Mouse (Mus musculus): ENCODE measurements around the gene Cfap99. TPM values are rescaled to one million over a fixed set of nuclear protein-coding genes. Genes with fewer than 3 reads are reported as not detected.

Gene Cfap99
- total RNA-seq, 2 experiments from 2014 or later: not detected

DNA sequence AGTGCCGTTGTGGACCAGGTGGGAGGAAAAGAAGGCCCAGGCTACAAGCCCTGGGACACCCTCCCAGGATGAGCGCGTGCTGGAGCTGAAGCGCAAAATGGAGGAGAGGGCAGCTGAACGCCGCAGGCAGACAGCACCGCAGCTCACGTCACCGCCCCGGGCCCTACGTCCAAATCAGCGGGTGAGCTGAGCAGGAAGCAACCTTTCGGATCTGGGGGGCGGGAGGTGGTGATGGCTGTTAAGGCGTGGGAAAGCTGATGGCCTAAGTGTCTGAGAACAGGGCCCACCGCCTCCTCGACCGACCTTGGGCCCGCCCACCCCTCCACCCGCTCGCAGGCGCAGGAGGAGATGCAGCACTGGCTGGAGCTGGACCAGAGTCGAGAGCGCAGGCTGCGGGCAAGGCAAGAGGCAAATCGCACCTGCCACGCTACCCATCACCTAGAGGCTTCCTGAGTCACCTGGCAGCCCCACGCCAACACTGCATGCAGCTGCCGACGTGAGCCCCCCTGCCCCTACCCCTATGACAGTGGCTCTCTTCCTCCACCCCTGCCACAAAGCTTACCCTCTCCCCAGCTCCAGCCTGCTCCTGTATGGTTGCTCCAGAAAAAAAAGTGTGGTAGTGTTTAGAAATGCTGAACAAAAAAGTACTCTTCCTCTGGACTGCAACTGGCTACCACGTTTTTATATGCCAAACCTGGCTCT lies 38.6 kb downstream of the Cfap99 start:
- DNase-seq: no peak
- intact Hi-C loops (cut with DNase I): no loop called here

DNA sequence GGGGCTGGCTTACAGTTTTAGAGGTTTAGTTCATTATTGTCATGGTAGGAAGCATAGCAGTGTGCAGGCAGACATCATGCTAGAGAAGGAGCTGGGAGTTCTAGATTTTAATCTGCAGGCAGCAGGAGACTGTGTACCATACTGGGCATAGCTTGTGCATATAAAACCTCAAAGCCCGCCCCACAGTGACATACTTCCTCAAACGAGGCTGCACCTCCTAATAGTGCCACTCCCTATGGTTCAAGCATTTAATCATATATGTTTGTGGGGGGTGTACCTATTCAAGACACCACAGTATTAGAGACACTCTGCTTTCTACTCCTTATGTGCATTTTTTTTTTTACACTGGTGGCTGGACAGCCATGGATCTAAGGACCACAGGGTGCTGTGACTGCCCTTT lies 41.7 kb downstream of the Cfap99 start:
- intact Hi-C loops (cut with DNase I): no loop called here
- DNase-seq: no peak

DNA sequence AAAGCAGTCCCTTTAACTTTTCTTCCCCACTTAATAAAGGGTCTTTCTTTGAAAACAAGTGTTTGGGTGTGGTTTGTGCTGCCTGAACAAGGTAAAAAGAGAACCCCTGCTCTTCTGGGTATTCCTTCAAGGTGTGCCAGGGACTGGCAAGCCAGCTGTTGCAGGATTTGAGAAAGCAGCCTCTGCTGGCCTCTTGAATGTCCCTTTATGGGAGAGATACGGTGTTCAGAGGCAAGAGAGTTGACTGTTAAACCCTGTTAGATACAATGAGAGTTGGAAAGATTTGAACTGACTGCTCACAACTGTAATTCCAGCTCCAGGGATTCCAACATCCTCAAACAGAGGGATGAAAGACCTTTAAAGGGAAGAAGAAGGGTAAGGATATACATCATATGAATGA lies 45.7 kb downstream of the Cfap99 start:
- intact Hi-C loops (cut with DNase I): no loop called here
- no peak for DNase-seq

DNA sequence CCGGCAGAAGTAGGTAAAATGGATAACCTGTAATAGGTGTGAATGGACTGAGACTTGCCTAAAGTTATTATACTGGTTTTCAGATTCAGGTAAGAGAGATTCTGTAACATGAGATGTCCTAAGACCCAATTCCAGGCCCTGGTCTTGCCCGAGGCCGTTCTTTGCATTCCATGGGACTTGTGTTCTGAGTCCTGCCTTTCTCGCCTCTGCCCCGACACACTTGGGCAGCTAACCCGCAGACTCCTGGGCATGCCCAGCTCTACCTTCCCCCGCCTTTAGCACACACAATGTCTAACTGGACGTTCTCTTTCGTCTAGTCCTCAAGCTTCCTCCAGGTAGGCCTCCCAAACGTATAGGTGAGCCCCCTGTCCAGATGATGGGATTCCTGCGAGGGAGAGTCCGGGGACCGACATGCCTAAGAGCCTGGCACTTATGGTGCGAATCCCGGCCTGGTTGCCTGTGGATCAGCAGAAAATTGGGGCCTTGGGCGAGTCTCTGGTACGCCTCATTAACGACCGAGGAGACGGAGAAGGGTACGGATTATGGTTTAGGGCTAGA lies 47.2 kb downstream of the Cfap99 start:
- intact Hi-C loops (cut with DNase I): no loop called here
- DNase-seq: peak in 1 of 2 experiments; percentile 7

DNA sequence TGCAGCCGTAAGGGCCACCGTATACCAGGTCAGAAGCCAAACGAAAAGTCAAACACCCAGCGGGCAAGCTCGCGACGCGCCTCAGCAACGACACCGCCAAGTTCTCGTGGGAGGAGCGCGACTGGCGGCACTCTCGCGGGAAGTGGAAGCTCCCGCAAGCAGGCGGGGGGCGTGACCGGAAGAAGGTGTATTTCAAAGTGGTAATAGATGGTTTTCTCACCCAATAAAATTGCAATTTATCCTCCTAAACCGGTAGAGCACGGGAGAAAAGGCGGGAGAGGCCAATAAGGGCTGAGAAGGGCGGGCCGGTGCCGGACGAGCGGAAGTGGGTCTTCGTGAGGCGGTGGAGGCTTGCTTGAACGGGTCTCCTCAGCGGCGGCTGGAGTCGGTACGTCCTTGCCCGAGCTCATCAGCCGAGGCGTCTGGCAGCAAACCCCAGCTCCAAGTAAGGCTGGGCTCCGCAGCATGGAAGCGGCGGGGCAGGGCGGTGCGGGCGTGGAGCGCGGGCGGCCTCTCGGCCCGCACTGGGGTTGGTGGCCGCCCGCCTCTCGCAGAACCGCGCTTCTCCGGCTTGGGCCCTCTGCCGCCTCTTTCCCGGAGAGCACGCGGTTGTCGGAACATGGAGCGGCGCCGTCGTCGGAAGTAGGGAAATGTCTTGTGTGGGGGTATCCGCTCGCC lies 47.8 kb downstream of the Cfap99 start, which contains the start of gene Rnf4:
Gene Rnf4 (plus strand): TSS at position 193 of the 678 bp plus-strand sequence.
- intact Hi-C loops (cut with DNase I): no loop called here
- peak; percentile 95 to 99 for DNase-seq

DNA sequence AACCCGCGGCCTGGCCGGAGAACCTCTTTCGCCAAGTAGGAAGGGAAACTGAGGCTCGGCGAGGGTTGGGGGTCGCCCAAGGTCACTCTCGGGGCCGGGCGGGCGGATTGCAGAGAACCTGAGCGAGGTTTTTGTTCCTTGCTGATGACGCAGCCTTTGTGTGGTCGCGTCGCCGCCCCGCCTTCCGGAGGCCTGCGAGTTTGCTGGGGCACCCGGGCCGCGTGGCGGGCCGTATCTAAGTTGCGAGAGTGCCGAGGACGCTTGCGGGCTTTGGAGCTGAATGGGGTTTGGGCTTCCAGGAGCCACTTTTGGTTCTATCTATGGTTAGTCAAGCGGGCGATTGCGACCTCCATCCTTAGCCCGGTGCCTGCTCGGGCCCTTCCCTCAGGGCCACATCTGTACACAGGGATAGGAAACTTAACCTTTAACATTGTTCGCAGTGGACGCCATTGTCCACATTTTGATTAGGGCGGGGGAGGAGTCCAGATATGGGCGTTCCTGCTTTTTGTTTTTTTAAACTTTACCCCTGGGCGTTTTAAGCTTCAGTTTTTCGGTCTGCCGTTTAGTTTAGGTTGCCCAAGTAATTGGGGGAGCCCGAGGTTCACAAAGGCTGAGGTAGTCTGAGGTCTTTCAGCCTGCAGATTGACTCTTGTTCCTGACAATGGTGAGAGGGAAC lies 48.5 kb downstream of the Cfap99 start:
- peak in 1 of 2 experiments; percentile 22 for DNase-seq
- intact Hi-C loops (cut with DNase I): no loop called here

DNA sequence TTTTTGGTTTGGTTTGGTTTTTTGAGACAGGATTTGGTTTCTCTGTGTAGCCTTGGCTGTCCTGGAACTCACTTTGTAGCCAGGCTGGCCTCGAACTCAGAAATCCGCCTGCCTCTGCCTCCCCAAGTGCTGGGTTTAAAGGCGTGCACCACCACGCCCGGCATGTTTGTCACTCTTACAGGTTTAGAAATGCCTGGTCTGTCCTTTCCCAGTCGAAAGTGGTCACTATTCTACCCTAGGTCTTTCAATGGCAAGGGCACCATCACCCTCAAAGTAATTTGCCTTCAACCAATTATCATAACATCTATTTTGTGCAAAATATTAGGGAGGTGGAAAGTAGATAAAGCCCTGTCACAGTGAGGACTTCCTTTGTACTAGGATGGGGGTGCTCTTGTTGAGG lies 51.8 kb downstream of the Cfap99 start:
- DNase-seq: no peak
- intact Hi-C loops (cut with DNase I): no loop called here

DNA sequence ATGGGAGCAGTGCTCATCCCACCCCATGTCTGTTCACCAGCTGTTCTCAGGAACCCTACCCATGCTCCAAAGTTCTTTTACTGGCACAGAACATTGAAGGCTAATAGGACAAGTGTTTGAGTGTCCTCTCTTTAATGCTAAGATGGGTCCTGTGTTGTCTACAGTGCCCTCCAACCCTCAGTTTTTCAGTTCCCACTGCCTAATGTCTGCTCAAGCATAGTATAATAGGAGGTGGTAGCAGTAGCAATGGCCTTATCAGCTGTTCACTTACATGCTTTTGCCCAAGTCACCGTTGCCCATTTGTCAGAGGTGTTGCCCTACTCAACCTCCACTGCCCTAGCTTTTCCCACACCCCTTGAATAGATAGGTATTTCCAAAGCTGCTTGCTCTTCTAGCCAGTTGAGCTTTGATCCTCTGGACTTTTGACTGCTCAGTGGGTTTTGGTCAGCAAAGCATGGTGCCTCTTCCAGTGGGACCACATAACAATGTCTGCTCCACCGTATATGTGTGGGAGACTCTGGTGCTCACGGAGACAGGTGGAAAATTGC lies 63.8 kb downstream of the Cfap99 start:
- intact Hi-C loops (cut with DNase I): no loop called here
- no peak for DNase-seq

DNA sequence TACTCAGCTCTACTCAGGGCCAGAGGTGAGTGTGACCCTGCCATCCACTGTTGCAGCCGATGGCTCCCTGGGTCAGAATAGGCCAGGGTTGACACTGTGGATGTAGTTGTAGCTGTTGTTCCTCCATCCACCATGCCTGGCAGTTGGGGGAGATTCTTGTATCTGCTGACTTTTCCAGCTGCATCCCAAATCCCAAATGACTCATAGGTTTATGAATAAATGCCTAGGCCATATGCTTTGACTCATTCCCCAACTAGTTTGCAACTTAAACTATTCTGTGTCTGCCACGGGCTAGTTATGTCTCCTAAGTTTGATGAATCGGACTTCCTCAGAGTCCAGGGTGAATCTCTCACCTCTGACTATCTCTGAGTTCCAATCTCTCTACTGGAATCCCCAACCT lies 71.9 kb downstream of the Cfap99 start:
- no peak for DNase-seq
- intact Hi-C loops (cut with DNase I): no loop called here

DNA sequence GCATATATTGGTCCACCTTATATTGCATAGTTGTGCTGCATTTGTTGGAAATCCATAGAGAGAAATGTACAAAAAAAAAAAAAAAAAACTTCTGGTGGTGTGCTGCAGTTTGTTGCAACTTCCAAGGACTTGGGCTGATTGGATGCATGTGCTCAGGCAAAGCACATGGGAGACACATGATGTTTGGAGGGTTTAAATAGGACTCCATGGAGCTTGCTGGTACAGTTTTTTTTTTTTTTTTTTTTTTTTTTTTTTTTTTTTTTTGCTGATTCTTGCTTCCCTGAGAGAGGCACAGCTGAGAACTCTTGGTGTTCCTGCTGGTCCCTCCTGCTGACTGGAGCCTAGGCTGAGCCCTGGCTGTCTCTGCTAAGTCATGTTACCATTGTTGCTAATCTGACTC lies 74.7 kb downstream of the Cfap99 start:
- no peak for DNase-seq
- intact Hi-C loops (cut with DNase I): no loop called here

DNA sequence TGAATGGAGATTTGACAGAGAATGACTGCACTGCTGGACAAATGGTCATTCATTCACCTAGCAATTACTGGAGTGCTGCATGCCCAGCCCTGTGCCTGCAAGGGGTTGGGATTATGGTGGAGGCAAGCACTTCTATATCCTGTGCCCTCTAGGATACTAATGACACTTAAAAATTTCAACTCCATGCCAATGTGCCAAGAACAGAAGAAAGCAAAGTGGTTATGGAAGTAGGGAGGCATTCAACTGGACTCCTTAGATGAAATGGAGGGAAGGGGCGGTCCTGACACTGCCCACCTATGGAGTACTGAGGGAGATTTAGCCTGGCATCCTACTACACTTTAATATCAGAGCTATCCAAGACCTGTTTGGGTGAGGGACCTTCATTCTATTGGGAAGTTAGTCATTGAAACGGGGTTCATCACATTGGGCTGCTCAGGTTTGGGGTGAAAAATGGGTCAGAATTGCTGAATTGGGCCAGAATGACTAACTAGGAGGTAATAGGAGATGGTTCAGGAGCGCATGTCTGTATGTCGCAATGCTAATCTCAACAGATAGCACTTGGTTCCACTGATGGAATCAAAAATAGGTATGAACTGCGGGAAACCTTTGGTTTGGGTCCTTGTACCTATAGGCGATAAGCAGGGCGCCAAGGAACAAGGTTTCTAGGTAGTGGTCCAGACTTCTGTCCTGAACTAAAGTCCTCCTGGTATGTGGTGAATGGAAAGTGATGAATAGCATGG lies 80.3 kb downstream of the Cfap99 start:
- intact Hi-C loops (cut with DNase I): no loop called here
- no peak for DNase-seq

DNA sequence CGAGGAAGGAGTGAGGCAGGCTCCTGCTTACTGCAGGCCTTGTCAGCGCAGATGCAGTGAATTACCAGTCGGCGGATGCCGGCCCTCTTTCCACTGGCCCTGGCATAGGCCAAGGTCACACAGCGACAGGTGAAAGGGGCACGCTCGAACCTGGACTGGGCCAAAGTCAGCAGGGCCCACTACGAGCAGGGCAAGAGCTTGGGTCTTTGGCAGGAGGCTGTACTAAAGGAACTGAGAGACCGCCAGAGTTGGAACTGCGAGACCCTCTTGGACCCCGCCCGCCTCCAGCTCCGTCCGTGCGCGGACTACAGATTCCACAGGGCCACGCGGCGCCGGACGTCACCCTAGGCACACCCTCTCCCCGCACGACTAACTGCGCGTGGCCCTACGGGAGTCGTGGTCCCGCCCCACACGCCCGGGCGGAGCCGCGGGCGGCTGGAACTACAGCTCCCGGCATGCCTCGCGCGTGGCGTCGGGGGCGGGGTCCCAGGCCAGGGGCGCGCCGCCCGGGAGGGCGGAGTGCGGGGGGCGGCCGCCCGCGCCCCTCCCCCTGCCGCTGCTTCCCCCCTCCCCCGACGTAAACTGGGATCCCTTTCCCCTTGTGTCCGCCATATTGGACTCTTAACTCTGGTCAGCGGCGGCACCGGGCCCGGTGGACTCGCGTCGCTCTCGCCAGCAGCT lies 81.1 kb downstream of the Cfap99 start, which contains the start of gene Fam193a:
Gene Fam193a (plus strand): TSS at position 593 of the 681 bp plus-strand sequence.
- DNase-seq: peak; percentile 95 to 96
- intact Hi-C loops (cut with DNase I): loop anchor here (5.0 kb wide), 1 partner anchor 43 kb away; no protein-coding TSS in a partner anchor

DNA sequence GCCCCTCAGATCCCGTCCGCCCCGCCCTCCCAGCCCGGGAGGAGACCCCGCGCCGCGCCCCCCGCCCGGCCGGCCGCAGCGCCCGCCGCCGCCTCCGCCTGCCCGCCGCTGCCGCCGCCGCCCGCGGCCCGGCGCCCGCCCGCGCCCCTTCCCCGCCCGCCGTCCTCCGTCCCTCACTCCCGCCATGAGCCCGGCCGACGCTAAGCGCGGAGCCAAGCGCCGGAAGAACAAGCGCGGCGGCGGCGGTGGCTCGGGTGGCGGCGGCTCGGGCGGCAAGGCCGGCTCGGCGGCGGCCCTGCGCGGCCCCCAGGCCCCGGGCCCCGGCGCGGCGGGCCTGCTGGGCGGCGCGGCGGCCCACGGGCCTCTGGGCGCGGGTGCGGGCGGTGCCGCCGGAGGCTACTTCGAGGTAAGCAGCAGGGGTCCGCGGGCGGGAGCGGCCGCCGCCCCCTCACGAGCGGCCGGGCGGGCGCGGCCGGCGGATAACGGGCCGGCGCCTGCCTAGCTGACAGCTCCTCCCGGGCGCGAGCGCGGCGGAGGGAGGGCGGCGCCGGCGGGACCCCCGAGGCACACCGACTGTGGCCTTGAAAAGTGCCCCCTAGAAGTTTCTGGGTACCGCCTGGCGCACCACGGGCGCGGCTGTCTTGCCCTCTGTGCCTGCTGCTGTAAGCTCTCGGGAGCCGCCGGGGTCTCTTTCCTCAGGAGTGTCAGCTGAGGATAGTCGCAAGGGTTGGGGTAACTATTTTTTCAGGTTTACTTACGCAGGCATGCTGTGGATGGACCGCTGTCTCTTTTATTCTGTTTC lies 81.8 kb downstream of the Cfap99 start:
- intact Hi-C loops (cut with DNase I): loop anchor here (5.0 kb wide), 1 partner anchor 42 kb away; no protein-coding TSS in a partner anchor
- DNase-seq: peak; percentile 13 to 23

DNA sequence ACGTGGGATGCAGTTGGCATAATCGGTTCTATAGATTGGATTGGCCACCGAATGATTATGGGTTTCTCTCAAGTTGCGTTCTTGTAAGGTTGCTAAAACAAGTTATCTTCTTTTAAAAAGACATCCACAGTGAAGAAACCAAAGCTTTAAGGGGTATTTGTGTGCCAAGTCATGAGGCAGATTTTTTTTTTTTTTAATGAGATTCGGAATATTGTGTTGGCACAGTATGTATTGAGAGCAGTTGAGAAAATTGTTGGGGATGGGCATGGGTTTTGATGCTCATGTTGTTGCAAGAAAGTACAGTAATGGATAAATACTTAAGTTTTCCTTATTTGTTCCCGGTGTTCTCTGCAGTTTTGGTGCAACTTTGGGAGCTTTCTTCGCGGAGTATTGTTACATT lies 82.4 kb downstream of the Cfap99 start:
- intact Hi-C loops (cut with DNase I): loop anchor here (5.0 kb wide), 1 partner anchor 41 kb away; no protein-coding TSS in a partner anchor
- no peak for DNase-seq

DNA sequence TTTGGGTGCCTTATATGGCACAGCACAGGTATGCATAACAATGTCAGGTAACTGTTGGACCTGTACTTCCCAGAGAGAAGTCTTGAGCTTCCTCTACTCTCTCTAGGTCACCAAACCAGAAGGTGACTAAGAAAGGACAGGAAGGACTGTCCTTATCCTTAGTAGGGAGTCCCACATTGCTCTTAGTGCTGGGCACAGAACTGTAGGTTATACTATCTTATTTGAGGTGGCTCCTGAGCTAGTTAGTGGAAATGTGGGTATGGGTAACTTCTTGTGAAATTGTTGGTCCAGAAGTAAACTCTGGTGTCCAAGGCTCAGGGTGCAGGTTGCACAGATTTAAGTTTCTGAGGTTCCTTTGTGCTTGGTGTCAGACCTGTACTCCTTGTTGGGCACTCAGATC lies 83.7 kb downstream of the Cfap99 start:
- intact Hi-C loops (cut with DNase I): loop anchor here (5.0 kb wide), 1 partner anchor 40 kb away; no protein-coding TSS in a partner anchor
- no peak for DNase-seq

DNA sequence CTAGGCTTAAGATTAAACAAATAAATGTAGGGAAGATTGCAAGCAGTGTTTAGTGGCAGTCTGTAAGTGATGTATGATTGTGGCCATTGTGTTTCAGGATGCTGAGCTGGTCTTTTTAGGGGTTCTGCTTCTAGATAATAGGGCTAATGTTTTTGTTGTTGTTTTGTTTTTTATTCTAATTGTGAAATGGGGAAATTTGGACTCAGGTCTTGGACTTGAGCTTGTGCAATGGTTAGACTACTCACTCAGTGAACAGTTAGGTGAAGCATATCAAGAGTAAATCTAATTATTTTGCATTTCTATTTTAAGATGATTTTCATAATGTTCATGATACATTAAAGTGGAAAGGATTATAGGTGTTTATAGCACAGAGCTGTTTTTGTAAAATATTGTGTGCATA lies 84.1 kb downstream of the Cfap99 start:
- intact Hi-C loops (cut with DNase I): loop anchor here (5.0 kb wide), 1 partner anchor 40 kb away; no protein-coding TSS in a partner anchor
- no peak for DNase-seq
